10 mouse cellular contexts compared by ENCODE assay signal in genomic region chr7:83475438-83476160, GRCm38 (mm10).
A peak's percentile ranks its signal among the peaks of the same experiment; 100 is the strongest.
DNase-seq lines count a peak whose midpoint lies in the region; ATAC-seq and TF ChIP-seq lines count a peak whose summit lies in the region.
"Had no signal": no experiment of that assay in that cellular context is flagged by ENCODE, and none has a peak within 500 bp of the region (broad histone marks: within the 10 kb centered on the region; RNA-seq: fewer than 3 reads in every experiment).

No protein-coding gene starts in this region.

- H3K9me3 ChIP-seq in midbrain, postnatal 0 days (ENCODE audit: low read length): no peaks in the 10 kb centered on the region
- H3K9me3 ChIP-seq in midbrain, embryonic 14.5 days (ENCODE audit: control insufficient read depth, low read length): no peaks in the 10 kb centered on the region
- no peaks in the 10 kb centered on the region for H3K9me3 ChIP-seq in forebrain, embryonic 14.5 days (replicated peaks; ENCODE audit: control insufficient read depth, low read length)
- no peaks in the 10 kb centered on the region for H3K9me3 ChIP-seq in stomach, embryonic 16.5 days (replicated peaks; ENCODE audit: control insufficient read depth, low read length)
- H3K9me3 ChIP-seq: megakaryocyte, embryonic 14.5 days had no signal

- no peaks in the 10 kb centered on the region for H3K27me3 ChIP-seq in midbrain, postnatal 0 days (ENCODE audit: insufficient read depth, low read length)
- no peaks in the 10 kb centered on the region for H3K27me3 ChIP-seq in midbrain, embryonic 14.5 days (ENCODE audit: control insufficient read depth, insufficient read depth, low read length)
- H3K27me3 ChIP-seq in forebrain, embryonic 14.5 days (replicated peaks; ENCODE audit: control insufficient read depth, insufficient read depth, low read length): no peaks in the 10 kb centered on the region
- no peaks in the 10 kb centered on the region; the same call in 1 of the 2 replicates for H3K27me3 ChIP-seq in stomach, embryonic 16.5 days (ENCODE audit: control insufficient read depth, insufficient read depth, low read length)
- H3K27me3 ChIP-seq: megakaryocyte, embryonic 14.5 days had no signal

- no peak overlapping the region for H3K4me3 ChIP-seq in midbrain, postnatal 0 days (ENCODE audit: low read depth, low read length)
- H3K4me3 ChIP-seq in midbrain, embryonic 14.5 days (replicated peaks; ENCODE audit: low read depth, low read length): no peak overlapping the region
- no peak overlapping the region for H3K4me3 ChIP-seq in forebrain, embryonic 14.5 days (ENCODE audit: low read depth, low read length)
- no peak overlapping the region for H3K4me3 ChIP-seq in stomach, embryonic 16.5 days (replicated peaks; ENCODE audit: low read length)
- H3K4me3 ChIP-seq: megakaryocyte, embryonic 14.5 days had no signal

- no peak overlapping the region for H3K9ac ChIP-seq in midbrain, postnatal 0 days (replicated peaks; ENCODE audit: low read length, poor library complexity, severe bottlenecking)
- no peak overlapping the region for H3K9ac ChIP-seq in midbrain, embryonic 14.5 days (replicated peaks; ENCODE audit: low read length)
- no peak overlapping the region for H3K9ac ChIP-seq in forebrain, embryonic 14.5 days (ENCODE audit: low read length)
- no peak overlapping the region for H3K9ac ChIP-seq in stomach, embryonic 16.5 days (ENCODE audit: low read length)

- WGBS in midbrain, postnatal 0 days: 72% methylated on average over 8 of the region's 8 CpGs
- 82% methylated on average over 8 of the region's 8 CpGs for WGBS in midbrain, embryonic 14.5 days
- WGBS in forebrain, embryonic 14.5 days: 71% methylated on average over 8 of the region's 8 CpGs
- WGBS in stomach, embryonic 16.5 days: 47% methylated on average over 8 of the region's 8 CpGs

- no peak overlapping the region for H3K4me2 ChIP-seq in midbrain, postnatal 0 days (ENCODE audit: low read depth, low read length, poor library complexity, severe bottlenecking)
- no peak overlapping the region for H3K4me2 ChIP-seq in midbrain, embryonic 14.5 days (ENCODE audit: low read length)
- H3K4me2 ChIP-seq in forebrain, embryonic 14.5 days (ENCODE audit: low read length): no peak overlapping the region
- H3K4me2 ChIP-seq in stomach, embryonic 16.5 days (ENCODE audit: low read depth, low read length): 0 out of 2 replicates have a peak overlapping the region, but pooled peaks have one; percentile 3

- intact Hi-C loops in left cerebral cortex, postnatal 10 days (cut with DNase I): no loop called here

- peak; percentile 68 for DNase-seq in heart, adult 11 months
- no peak for DNase-seq in heart, adult 8-10 months (ENCODE audit: low spot score)
- DNase-seq in midbrain, postnatal 0 days (ENCODE audit: low spot score): peak; percentile 77
- DNase-seq in midbrain, embryonic 14.5 days: no peak
- peak; percentile 72 for DNase-seq in forebrain, embryonic 14.5 days (ENCODE audit: low spot score)
- DNase-seq in left cerebral cortex, postnatal 10 days (ENCODE audit: extremely low spot score in 1 of 2, low spot score in 2 of 2): no peak
- no peak for DNase-seq in spleen, postnatal 4 days (ENCODE audit: low spot score in 2 of 2)
- DNase-seq: kidney, adult 9 months had no signal

- no peak for TF ChIP-seq CTCF in midbrain, postnatal 0 days (IDR thresholded peaks at IDR 0.05)

- H3K4me1 ChIP-seq in midbrain, postnatal 0 days (ENCODE audit: insufficient read depth, low read length): no peaks in the 10 kb centered on the region
- H3K4me1 ChIP-seq in midbrain, embryonic 14.5 days (ENCODE audit: control insufficient read depth, insufficient read depth, low read length): no peaks in the 10 kb centered on the region
- peaks cover 19% of the 10 kb centered on the region for H3K4me1 ChIP-seq in forebrain, embryonic 14.5 days (ENCODE audit: control insufficient read depth, insufficient read depth, low read length)
- peaks cover 27% of the 10 kb centered on the region for H3K4me1 ChIP-seq in stomach, embryonic 16.5 days (ENCODE audit: control insufficient read depth, insufficient read depth, low read length)
- H3K4me1 ChIP-seq: megakaryocyte, embryonic 14.5 days had no signal

- H3K36me3 ChIP-seq in midbrain, postnatal 0 days (ENCODE audit: insufficient read depth, low read length): no peaks in the 10 kb centered on the region
- H3K36me3 ChIP-seq in midbrain, embryonic 14.5 days (ENCODE audit: control insufficient read depth, insufficient read depth, low read length): no peaks in the 10 kb centered on the region
- H3K36me3 ChIP-seq in forebrain, embryonic 14.5 days (ENCODE audit: control insufficient read depth, insufficient read depth, low read length): no peaks in the 10 kb centered on the region
- H3K36me3 ChIP-seq in stomach, embryonic 16.5 days (ENCODE audit: control insufficient read depth, insufficient read depth, low read length): no peaks in the 10 kb centered on the region

- no peak for ATAC-seq in midbrain, postnatal 0 days (ENCODE audit: low FRiP score)
- ATAC-seq in midbrain, embryonic 14.5 days (ENCODE audit: low FRiP score, low TSS enrichment): no peak
- ATAC-seq in forebrain, embryonic 14.5 days: peak; percentile 48; the same call in 1 of the 2 replicates
- no peak for ATAC-seq in stomach, embryonic 16.5 days (ENCODE audit: insufficient read depth, low FRiP score)

- no peak overlapping the region for H3K27ac ChIP-seq in midbrain, postnatal 0 days (ENCODE audit: low read depth, low read length)
- H3K27ac ChIP-seq in midbrain, embryonic 14.5 days (replicated peaks; ENCODE audit: low read depth, low read length): no peak overlapping the region
- peak overlapping the region; percentile 21; the same call in 1 of the 2 replicates for H3K27ac ChIP-seq in forebrain, embryonic 14.5 days (ENCODE audit: low read depth, low read length)
- H3K27ac ChIP-seq in stomach, embryonic 16.5 days (ENCODE audit: low read length): peak overlapping the region; percentile 75

Comparison
In these comparisons a context has a peak if more than half of its experiments do, and no peak if none do; other contexts are left out.
1. DNase-seq: peak in heart, adult 11 months (single experiment), midbrain, postnatal 0 days (single experiment) and forebrain, embryonic 14.5 days (single experiment); none in heart, adult 8-10 months (single experiment), midbrain, embryonic 14.5 days (single experiment), left cerebral cortex, postnatal 10 days (0 of 2) and spleen, postnatal 4 days (0 of 2).
2. H3K27ac ChIP-seq: peak in forebrain, embryonic 14.5 days (single experiment) and stomach, embryonic 16.5 days (single experiment); none in midbrain, postnatal 0 days (single experiment) and midbrain, embryonic 14.5 days (single experiment).